Mouse (Mus musculus) embryonic facial prominence, embryonic 15.5 days (tissue): ENCODE results near the gene Lrrn3. TPM values are rescaled to one million over a fixed set of nuclear protein-coding genes. Genes with fewer than 3 reads are reported as not detected.

Source experiments
- ATAC-seq: fragments of 200-750 bp; cut with Nextera tagmentation; 2 replicates; pipeline ENCODE4 v1.8.0; 2017; ENCODE audit warnings: low read depth, moderate TSS enrichment; ENCODE audit not compliant: insufficient number of reproducible peaks, low FRiP score, low TSS enrichment
- H3K27ac ChIP-seq: fragments of 300-500 bp; sonication (generic); replicated peaks from 2 replicates; pipeline ENCODE4 v1.5.1; 2015; ENCODE audit warnings: mild to moderate bottlenecking, inconsistent platforms
- H3K27me3 ChIP-seq: fragments of 300-500 bp; sonication (generic); 2 replicates; pipeline ENCODE4 v1.6.1; 2015; ENCODE audit warnings: inconsistent platforms
- H3K36me3 ChIP-seq: fragments of 300-500 bp; sonication (generic); 2 replicates; pipeline ENCODE4 v1.6.1; 2015; ENCODE audit warnings: mild to moderate bottlenecking, inconsistent platforms
- H3K4me1 ChIP-seq: fragments of 300-500 bp; sonication (generic); 2 replicates; pipeline ENCODE4 v1.6.1; 2015; ENCODE audit warnings: inconsistent platforms
- H3K4me2 ChIP-seq: fragments of 300-500 bp; sonication (generic); replicated peaks from 2 replicates; pipeline ENCODE4 v1.6.1; 2015; ENCODE audit warnings: mild to moderate bottlenecking, inconsistent platforms
- H3K4me3 ChIP-seq: fragments of 300-500 bp; sonication (generic); replicated peaks from 2 replicates; pipeline ENCODE4 v1.5.1; 2015; ENCODE audit warnings: mild to moderate bottlenecking, inconsistent platforms
- H3K9ac ChIP-seq: fragments of 300-500 bp; sonication (generic); 2 replicates; pipeline ENCODE4 v1.6.1; 2015; ENCODE audit warnings: inconsistent platforms
- H3K9me3 ChIP-seq: fragments of 300-500 bp; sonication (generic); replicated peaks from 2 replicates; pipeline ENCODE4 v1.6.1; 2016; ENCODE audit warnings: inconsistent platforms
- WGBS: fragments of 180-500 bp; shearing (Covaris S2); methylation state at CpG from one replicate; pipeline ENCODE4 v1.1.7; 2015; 5-methylcytosine and 5-hydroxymethylcytosine counted together
- polyA plus RNA-seq: library from polyadenylated mRNA; unstranded; fragments of >200 nt; fragmentation: Nextera tagmentation; extraction: Ambion mirVana; gene quantifications from 2 replicates; pipeline ENCODE4 v1.2.1, GENCODE M21; 2015

Gene Lrrn3
- polyA plus RNA-seq, 1 experiment from 2014 or later = 12.3 TPM

- Histone ChIP-seq H3K4me1 (peaks cover 9% of the 10 kb centered on the region; the same call in 1 of the 2 replicates), H3K4me2 (peak overlapping the region; percentile 58), H3K9me3 (no peaks in the 10 kb centered on the region), H3K9ac (no peak overlapping the region), H3K27ac (no peak overlapping the region; the same call in 1 of the 2 replicates), H3K27me3 (no peaks in the 10 kb centered on the region), H3K36me3 (no peaks in the 10 kb centered on the region), H3K4me3 (peak overlapping the region; percentile 44)
- 10% methylated on average over 12 of the region's 12 CpGs for WGBS
- peak; percentile 81 for ATAC-seq
These were observed 567 bp downstream of the Lrrn3 start for GRCm38 (mm10) chr12:41485512-41486215.

- Histone ChIP-seq H3K4me2 (peak overlapping the region; percentile 58), H3K4me1 (peaks cover 9% of the 10 kb centered on the region; the same call in 1 of the 2 replicates), H3K36me3 (no peaks in the 10 kb centered on the region), H3K9me3 (no peaks in the 10 kb centered on the region), H3K27me3 (no peaks in the 10 kb centered on the region), H3K9ac (peak overlapping the region; percentile 23; the same call in 1 of the 2 replicates), H3K4me3 (peak overlapping the region; percentile 44), H3K27ac (no peak overlapping the region)
- 14% methylated on average over 16 of the region's 16 CpGs for WGBS
- no peak for ATAC-seq
These were observed 1.3 kb downstream of the Lrrn3 start for GRCm38 (mm10) chr12:41484689-41485511.

GRCm38 (mm10) chr12:41483593-41484451, 2.4 kb downstream of the Lrrn3 start:
- H3K4me2 ChIP-seq = peak overlapping the region; percentile 58
- no peak overlapping the region for H3K27ac ChIP-seq
- H3K4me1 ChIP-seq = peaks cover 9% of the 10 kb centered on the region; the same call in 1 of the 2 replicates
- no peak for ATAC-seq
- peak overlapping the region; percentile 44 for H3K4me3 ChIP-seq
- H3K9ac ChIP-seq = 0 out of 2 replicates have a peak overlapping the region, but pooled peaks have one; percentile 2
- H3K36me3 ChIP-seq = no peaks in the 10 kb centered on the region
- 35% methylated on average over 23 of the region's 23 CpGs for WGBS
- no peaks in the 10 kb centered on the region for H3K27me3 ChIP-seq
- H3K9me3 ChIP-seq = no peaks in the 10 kb centered on the region

- Histone ChIP-seq H3K36me3 (no peaks in the 10 kb centered on the region), H3K4me1 (peaks cover 9% of the 10 kb centered on the region; the same call in 1 of the 2 replicates), H3K27me3 (no peaks in the 10 kb centered on the region), H3K27ac (no peak overlapping the region), H3K9me3 (no peaks in the 10 kb centered on the region), H3K4me2 (peak overlapping the region; percentile 58), H3K9ac (no peak overlapping the region), H3K4me3 (peak overlapping the region; percentile 44)
- WGBS = 87% methylated on average over 5 of the region's 5 CpGs
- no peak for ATAC-seq
These were observed 3.1 kb downstream of the Lrrn3 start for GRCm38 (mm10) chr12:41483091-41483592.

GRCm38 (mm10) chr12:41481486-41481885, 4.7 kb downstream of the Lrrn3 start:
- Histone ChIP-seq H3K27me3 (no peaks in the 10 kb centered on the region), H3K4me1 (peaks cover 9% of the 10 kb centered on the region; the same call in 1 of the 2 replicates), H3K27ac (no peak overlapping the region), H3K9ac (no peak overlapping the region), H3K36me3 (no peaks in the 10 kb centered on the region), H3K4me2 (no peak overlapping the region), H3K9me3 (no peaks in the 10 kb centered on the region), H3K4me3 (no peak overlapping the region)
- no peak for ATAC-seq
- WGBS = 66% methylated on average over 2 of the region's 2 CpGs

GRCm38 (mm10) chr12:41469096-41469801, 17.0 kb downstream of the Lrrn3 start:
- H3K4me3 ChIP-seq = no peak overlapping the region
- 65% methylated on average over 6 of the region's 6 CpGs for WGBS
- H3K27ac ChIP-seq = no peak overlapping the region
- H3K9me3 ChIP-seq = no peaks in the 10 kb centered on the region
- no peak for ATAC-seq
- H3K4me2 ChIP-seq = no peak overlapping the region
- no peaks in the 10 kb centered on the region for H3K4me1 ChIP-seq
- H3K9ac ChIP-seq = no peak overlapping the region
- H3K27me3 ChIP-seq = no peaks in the 10 kb centered on the region
- H3K36me3 ChIP-seq = no peaks in the 10 kb centered on the region

GRCm38 (mm10) chr12:41468374-41468991, 17.7 kb downstream of the Lrrn3 start:
- H3K9me3 ChIP-seq = no peaks in the 10 kb centered on the region
- H3K4me2 ChIP-seq = no peak overlapping the region
- H3K36me3 ChIP-seq = no peaks in the 10 kb centered on the region
- no peak for ATAC-seq
- no peak overlapping the region for H3K9ac ChIP-seq
- no peaks in the 10 kb centered on the region for H3K4me1 ChIP-seq
- 85% methylated on average over 3 of the region's 3 CpGs for WGBS
- no peak overlapping the region for H3K27ac ChIP-seq
- H3K4me3 ChIP-seq = no peak overlapping the region
- no peaks in the 10 kb centered on the region for H3K27me3 ChIP-seq

GRCm38 (mm10) chr12:41438446-41438845, 47.8 kb downstream of the Lrrn3 start:
- WGBS = 37% methylated on average over 4 of the region's 4 CpGs
- no peak overlapping the region for H3K27ac ChIP-seq
- H3K27me3 ChIP-seq = no peaks in the 10 kb centered on the region
- no peaks in the 10 kb centered on the region for H3K4me1 ChIP-seq
- H3K4me3 ChIP-seq = no peak overlapping the region
- no peaks in the 10 kb centered on the region for H3K36me3 ChIP-seq
- no peak overlapping the region for H3K4me2 ChIP-seq
- no peaks in the 10 kb centered on the region for H3K9me3 ChIP-seq
- ATAC-seq = no peak
- H3K9ac ChIP-seq = no peak overlapping the region

GRCm38 (mm10) chr12:41436206-41436985, 49.8 kb downstream of the Lrrn3 start:
- no peak overlapping the region for H3K9ac ChIP-seq
- no peaks in the 10 kb centered on the region for H3K4me1 ChIP-seq
- no peaks in the 10 kb centered on the region for H3K36me3 ChIP-seq
- 78% methylated on average over 5 of the region's 5 CpGs for whole genome bisulfite sequencing
- no peak overlapping the region for H3K4me2 ChIP-seq
- ATAC-seq = no peak
- no peaks in the 10 kb centered on the region for H3K27me3 ChIP-seq
- H3K4me3 ChIP-seq = no peak overlapping the region
- H3K9me3 ChIP-seq = no peaks in the 10 kb centered on the region
- no peak overlapping the region for H3K27ac ChIP-seq
